Mouse (Mus musculus): Measurements from ENCODE around the gene Mob4.

DNA sequence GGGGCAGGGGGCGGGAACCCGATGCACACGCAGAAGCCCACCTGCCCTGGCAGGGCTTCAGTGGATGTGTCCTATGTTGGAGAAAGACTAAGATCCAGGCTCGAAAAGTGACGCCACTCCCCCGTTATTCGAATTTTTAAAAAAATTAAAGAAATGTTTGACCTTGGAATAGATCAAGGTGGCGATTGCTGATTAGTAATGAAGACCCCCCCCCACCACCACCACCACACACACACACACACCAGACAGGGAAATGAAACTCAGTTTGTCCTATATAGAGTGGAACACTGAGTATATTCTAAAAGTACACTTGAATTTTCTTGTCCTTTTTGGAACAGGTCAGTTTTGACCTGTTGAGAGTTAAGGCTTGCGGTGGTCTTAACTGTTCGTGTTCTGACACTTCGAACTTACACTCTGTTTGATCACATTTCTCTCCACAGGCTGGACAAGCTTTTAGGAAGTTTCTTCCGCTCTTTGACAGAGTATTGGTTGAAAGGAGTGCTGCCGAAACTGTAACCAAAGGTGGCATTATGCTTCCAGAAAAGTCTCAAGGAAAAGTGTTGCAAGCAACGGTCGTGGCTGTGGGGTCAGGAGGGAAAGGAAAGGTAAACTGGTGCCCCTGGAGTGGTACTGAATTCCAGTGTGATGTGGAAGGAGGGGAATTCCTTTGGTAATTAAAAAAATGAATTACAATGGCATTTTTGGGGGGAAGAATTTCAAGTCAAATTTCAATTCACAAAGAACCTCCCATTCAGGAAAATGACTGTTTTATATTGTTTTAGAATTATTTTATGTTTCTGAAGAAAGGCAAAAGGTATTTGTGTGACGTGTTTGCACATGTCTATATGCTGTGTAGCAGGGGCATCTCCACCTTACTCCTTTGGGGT lies 42.2 kb upstream of the Mob4 start:
- TF ChIP-seq POLR2A (IDR thresholded peaks at IDR 0.05; ENCODE audit: low read depth, low read length) (no peak), CTCF (conservative IDR thresholded peaks at IDR 0.05; ENCODE audit: insufficient read depth, insufficient read length, low read depth, low read length) (no peak)

Data from kidney, adult 2 months (tissue).